Mouse (Mus musculus) embryonic facial prominence, embryonic 12.5 days (tissue): Measurements from ENCODE around the gene S1pr3. TPM values are rescaled to one million over a fixed set of nuclear protein-coding genes. Genes with fewer than 3 reads are reported as not detected.

Experiments used
- ATAC-seq: fragments of 200-750 bp; cut with Nextera tagmentation; 2 replicates; pipeline ENCODE4 v1.8.0; 2017; ENCODE audit not compliant: insufficient number of reproducible peaks, insufficient read depth, low FRiP score, low TSS enrichment
- H3K27ac ChIP-seq: fragments of 300-500 bp; sonication (generic); 2 replicates; pipeline ENCODE4 v1.5.1; 2016; ENCODE audit warnings: mild to moderate bottlenecking
- H3K27me3 ChIP-seq: fragments of 300-500 bp; sonication (generic); 2 replicates; pipeline ENCODE4 v1.6.1; 2016; ENCODE audit warnings: mild to moderate bottlenecking, moderate library complexity
- H3K36me3 ChIP-seq: fragments of 300-500 bp; sonication (generic); 2 replicates; pipeline ENCODE4 v1.6.1; 2016; ENCODE audit warnings: mild to moderate bottlenecking
- H3K4me1 ChIP-seq: fragments of 300-500 bp; sonication (generic); 2 replicates; pipeline ENCODE4 v1.6.1; 2016
- H3K4me2 ChIP-seq: fragments of 300-500 bp; sonication (generic); replicated peaks from 2 replicates; pipeline ENCODE4 v1.6.1; 2016; ENCODE audit warnings: mild to moderate bottlenecking, moderate library complexity
- H3K4me3 ChIP-seq: fragments of 300-500 bp; sonication (generic); 2 replicates; pipeline ENCODE4 v1.5.1; 2016; ENCODE audit warnings: mild to moderate bottlenecking
- H3K9ac ChIP-seq: fragments of 300-500 bp; sonication (generic); 2 replicates; pipeline ENCODE4 v1.6.1; 2016; ENCODE audit warnings: mild to moderate bottlenecking, moderate library complexity
- H3K9me3 ChIP-seq: fragments of 300-500 bp; sonication (generic); 2 replicates; pipeline ENCODE4 v1.6.1; 2016; ENCODE audit warnings: mild to moderate bottlenecking, moderate library complexity
- whole genome bisulfite sequencing: fragments of 180-500 bp; shearing (Covaris S2); methylation state at CpG from one replicate; pipeline ENCODE4 v1.1.7; 2016; 5-methylcytosine and 5-hydroxymethylcytosine counted together
- polyA plus RNA-seq: library from polyadenylated mRNA; unstranded; fragments of >200 nt; fragmentation: Nextera tagmentation; extraction: Ambion mirVana; gene quantifications from 2 replicates; pipeline ENCODE4 v1.2.1, GENCODE M21; 2016

Gene S1pr3
- polyA plus RNA-seq, 1 experiment from 2014 or later, result 144 TPM

DNA sequence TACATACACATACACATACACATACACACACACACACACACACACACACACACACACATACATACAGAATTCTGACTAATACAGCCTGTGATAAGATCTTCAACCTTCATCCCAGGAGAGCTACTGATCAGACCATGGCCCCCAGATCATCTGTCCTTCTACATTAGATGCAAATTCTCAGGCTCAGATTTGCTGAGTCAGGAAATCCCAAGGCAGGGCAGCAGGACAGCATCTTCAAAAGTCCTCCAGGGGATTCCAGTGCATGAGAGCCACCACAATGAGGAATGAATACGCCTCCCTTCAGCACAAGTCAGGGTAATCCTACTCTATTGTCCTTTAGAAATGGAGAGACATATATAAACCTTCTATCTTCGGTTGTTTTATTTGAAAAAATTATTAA is 23.5 kb upstream of the S1pr3 start:
- no peak overlapping the region for H3K4me2 ChIP-seq
- no peak for ATAC-seq
- WGBS, result 71% methylated on average over 2 of the region's 2 CpGs
- H3K9ac ChIP-seq, result no peak overlapping the region
- peaks cover 22% of the 10 kb centered on the region for H3K4me1 ChIP-seq
- H3K27ac ChIP-seq, result no peak overlapping the region
- no peak overlapping the region for H3K4me3 ChIP-seq
- no peaks in the 10 kb centered on the region for H3K9me3 ChIP-seq
- H3K36me3 ChIP-seq, result no peaks in the 10 kb centered on the region
- no peaks in the 10 kb centered on the region for H3K27me3 ChIP-seq

DNA sequence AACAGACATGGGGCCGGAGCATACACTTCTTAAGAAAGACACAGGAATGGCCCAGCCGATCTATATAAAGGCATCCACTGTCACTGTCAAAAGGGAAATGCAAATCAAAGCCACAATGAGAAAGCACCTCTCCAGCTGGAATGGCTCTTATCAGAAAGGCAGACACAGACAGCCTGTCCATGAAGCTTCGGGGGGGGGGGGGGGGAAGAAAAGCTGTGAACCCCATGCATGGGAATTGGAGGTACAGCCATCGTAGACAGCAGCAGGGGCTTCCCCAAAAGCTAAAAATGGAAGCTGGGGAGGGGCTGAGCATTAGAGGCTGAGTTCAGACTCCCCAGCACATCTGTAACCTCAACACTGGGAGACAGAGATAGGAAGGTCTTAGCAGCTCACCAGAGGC is 20.5 kb upstream of the S1pr3 start:
- peaks cover 37% of the 10 kb centered on the region for H3K4me1 ChIP-seq
- no peak for ATAC-seq
- H3K4me2 ChIP-seq, result no peak overlapping the region
- H3K27me3 ChIP-seq, result no peaks in the 10 kb centered on the region
- WGBS, result 59% methylated on average over 4 of the region's 4 CpGs
- H3K4me3 ChIP-seq, result no peak overlapping the region
- H3K27ac ChIP-seq, result no peak overlapping the region
- no peak overlapping the region for H3K9ac ChIP-seq
- H3K36me3 ChIP-seq, result no peaks in the 10 kb centered on the region
- no peaks in the 10 kb centered on the region for H3K9me3 ChIP-seq

DNA sequence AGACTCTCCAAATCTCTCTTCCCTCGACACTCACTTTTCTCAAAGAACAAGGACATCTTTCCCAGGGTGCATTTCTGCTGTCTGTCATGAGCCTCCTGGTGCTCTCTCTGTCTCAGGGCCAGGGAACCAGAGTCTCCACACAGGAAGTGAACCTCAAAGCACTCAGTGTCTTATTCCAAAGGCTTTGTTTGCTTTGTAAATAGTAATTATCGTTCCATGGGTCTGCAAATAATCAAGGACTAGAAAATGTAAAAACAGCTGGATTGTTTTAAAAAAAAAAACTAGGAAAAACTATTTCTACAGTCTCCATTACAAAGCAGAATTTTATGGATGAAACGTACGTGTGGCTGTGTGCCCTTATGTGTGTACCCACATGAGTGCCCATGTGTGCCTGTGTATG is 18.0 kb upstream of the S1pr3 start:
- H3K27ac ChIP-seq, result peak overlapping the region; percentile 63

DNA sequence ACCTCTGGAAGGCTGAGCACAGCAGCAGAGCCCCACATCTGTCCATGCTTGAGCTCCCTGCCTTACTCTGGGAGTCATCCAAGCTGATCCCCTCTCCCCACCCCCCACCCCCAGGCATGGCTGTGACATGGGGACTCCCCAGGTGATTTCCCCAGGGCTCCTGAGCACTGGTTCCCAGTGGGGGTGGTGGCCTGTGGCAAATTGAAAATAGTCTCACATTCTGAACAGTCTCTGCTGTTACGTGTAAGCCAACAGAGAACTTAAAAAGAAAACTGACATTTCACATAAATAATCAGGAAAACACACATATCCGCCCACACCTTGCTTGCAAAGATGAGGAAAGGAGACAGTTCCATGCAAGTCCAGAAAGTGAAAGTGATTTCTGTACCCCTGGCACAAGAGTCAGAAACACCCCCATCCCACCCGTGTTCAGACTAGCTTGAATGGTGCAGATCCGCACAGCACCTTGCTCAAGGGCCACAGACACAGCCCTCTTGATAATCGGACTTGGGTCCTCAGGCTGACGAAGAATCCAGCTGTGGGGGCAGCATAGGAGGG is 17.0 kb upstream of the S1pr3 start:
- Histone ChIP-seq H3K4me1 (peaks cover 37% of the 10 kb centered on the region), H3K4me3 (no peak overlapping the region), H3K9me3 (peaks cover 9% of the 10 kb centered on the region; the same call in 1 of the 2 replicates), H3K27ac (no peak overlapping the region; the same call in 1 of the 2 replicates), H3K27me3 (no peaks in the 10 kb centered on the region), H3K9ac (no peak overlapping the region), H3K36me3 (no peaks in the 10 kb centered on the region), H3K4me2 (no peak overlapping the region)
- ATAC-seq, result no peak
- WGBS, result 87% methylated on average over 6 of the region's 6 CpGs

More for the DNA sequence above, 18.0 kb upstream of the S1pr3 start:
- Histone ChIP-seq H3K4me2 (no peak overlapping the region), H3K9me3 (peaks cover 7% of the 10 kb centered on the region; the same call in 1 of the 2 replicates), H3K4me1 (peaks cover 37% of the 10 kb centered on the region), H3K27me3 (no peaks in the 10 kb centered on the region), H3K9ac (no peak overlapping the region), H3K4me3 (no peak overlapping the region), H3K36me3 (no peaks in the 10 kb centered on the region)
- ATAC-seq, result no peak
- 26% methylated on average over 4 of the region's 4 CpGs for WGBS

DNA sequence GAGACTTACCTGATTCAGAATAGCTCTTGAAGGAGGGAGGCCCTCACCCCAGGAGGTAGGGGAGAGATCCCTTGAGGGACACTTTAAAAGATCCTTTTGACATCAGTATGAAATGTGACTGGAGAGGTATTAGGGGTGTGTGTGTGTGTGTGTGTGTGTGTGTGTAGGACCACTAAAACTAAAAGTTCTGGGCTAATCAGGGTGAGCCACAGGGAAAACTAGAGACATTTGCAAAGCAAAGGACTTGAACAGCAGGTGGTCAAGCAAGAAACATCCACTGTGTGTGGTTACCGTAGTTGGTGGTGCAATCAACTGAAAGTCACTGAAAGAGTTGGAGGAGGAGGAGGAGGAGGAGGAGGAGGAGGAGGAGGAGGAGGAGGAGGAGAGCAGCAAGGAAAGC is 16.2 kb upstream of the S1pr3 start:
- Histone ChIP-seq H3K9me3 (peaks cover 9% of the 10 kb centered on the region; the same call in 1 of the 2 replicates), H3K4me3 (no peak overlapping the region), H3K27ac (no peak overlapping the region), H3K36me3 (no peaks in the 10 kb centered on the region), H3K4me2 (no peak overlapping the region), H3K9ac (no peak overlapping the region), H3K4me1 (peaks cover 37% of the 10 kb centered on the region), H3K27me3 (no peaks in the 10 kb centered on the region)
- WGBS, result no CpG with 5 or more reads among the region's 1 CpGs
- ATAC-seq, result no peak

DNA sequence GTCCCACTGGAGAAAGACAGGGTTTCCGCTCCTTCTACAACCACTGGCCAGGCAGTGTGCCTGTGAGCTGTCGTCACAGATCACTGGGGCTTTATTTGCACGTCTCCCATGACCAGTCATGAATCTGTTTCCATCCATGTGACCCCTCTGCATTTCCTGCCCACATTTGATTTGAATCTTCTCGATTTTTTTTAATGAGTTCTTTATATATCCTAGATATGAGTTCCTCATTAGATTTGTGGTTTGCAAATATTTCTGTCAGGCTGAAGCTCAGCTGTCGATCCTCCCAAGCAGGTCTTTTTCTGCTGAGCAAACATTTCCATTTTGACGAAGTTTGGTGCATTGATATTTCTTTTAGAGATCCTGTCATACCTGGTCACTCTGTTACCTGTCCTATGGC is 10.6 kb upstream of the S1pr3 start:
- no peak overlapping the region for H3K4me3 ChIP-seq
- whole genome bisulfite sequencing, result 76% methylated on average over 6 of the region's 6 CpGs
- H3K9me3 ChIP-seq, result peaks cover 9% of the 10 kb centered on the region; the same call in 1 of the 2 replicates
- no peaks in the 10 kb centered on the region for H3K27me3 ChIP-seq
- peaks cover 10% of the 10 kb centered on the region; the same call in 1 of the 2 replicates for H3K4me1 ChIP-seq
- no peak overlapping the region for H3K27ac ChIP-seq
- no peak for ATAC-seq
- no peak overlapping the region for H3K4me2 ChIP-seq
- no peaks in the 10 kb centered on the region for H3K36me3 ChIP-seq
- no peak overlapping the region for H3K9ac ChIP-seq

DNA sequence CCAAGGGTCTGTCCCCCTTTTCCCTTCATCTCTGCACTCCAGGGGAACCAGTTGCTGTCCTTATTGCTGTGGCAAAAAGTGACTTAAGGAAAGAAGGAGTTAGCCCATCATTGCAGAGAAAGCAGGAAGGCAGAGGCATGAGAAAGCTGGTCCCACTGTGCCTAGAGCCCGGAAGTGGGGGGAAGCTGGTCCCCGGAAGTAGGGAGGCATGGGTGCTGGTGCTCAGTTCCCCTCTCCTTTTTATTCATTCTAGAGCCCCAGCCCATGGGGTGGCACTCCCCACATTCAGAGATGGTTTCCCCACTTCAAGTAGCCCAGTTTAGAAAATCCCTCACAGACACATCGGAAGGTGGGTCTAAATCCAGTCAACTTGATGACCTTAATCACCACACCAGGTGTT is 8.9 kb upstream of the S1pr3 start:
- no peak overlapping the region for H3K27ac ChIP-seq

DNA sequence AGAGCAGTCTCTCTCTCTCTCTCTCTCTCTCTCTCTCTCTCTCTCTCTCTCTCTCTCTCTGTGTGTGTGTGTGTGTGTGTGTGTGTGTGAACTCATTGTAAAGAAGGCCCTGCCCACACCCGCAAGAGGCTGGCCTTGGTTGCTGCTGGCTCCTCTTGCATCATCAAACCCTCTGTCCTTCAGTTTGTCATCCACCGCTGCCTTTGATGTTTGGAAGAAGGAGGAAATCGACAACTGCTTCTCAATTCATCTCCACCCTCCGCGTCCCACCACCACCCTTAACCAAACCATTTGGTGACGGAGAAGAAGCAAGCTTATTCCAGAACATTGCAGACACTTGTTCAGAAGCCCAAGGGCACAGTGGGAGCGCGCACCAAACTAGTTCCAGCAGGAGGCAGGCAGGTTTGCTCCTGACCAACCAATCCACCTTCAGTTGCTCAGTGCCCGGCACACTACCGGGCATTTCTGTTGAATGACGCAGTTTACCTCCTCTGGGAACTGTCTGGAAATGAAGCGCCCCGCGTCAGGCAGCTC is 8.2 kb upstream of the S1pr3 start:
- H3K36me3 ChIP-seq, result no peaks in the 10 kb centered on the region
- peaks cover 10% of the 10 kb centered on the region; the same call in 1 of the 2 replicates for H3K4me1 ChIP-seq
- H3K9ac ChIP-seq, result peak overlapping the region; percentile 45; the same call in 1 of the 2 replicates
- WGBS, result 26% methylated on average over 14 of the region's 14 CpGs
- 0 out of 2 replicates have a peak, but pooled peaks have one; percentile 2 for ATAC-seq
- no peaks in the 10 kb centered on the region for H3K27me3 ChIP-seq
- 0 out of 2 replicates have a peak, but pooled peaks cover 4% of the 10 kb centered on the region for H3K9me3 ChIP-seq
- 0 out of 2 replicates have a peak overlapping the region, but pooled peaks have one; percentile 30 for H3K27ac ChIP-seq
- H3K4me2 ChIP-seq, result peak overlapping the region; percentile 69
- peak overlapping the region; percentile 29 for H3K4me3 ChIP-seq

More for the DNA sequence above, 8.9 kb upstream of the S1pr3 start:
- Histone ChIP-seq H3K4me2 (no peak overlapping the region), H3K36me3 (no peaks in the 10 kb centered on the region), H3K4me1 (peaks cover 10% of the 10 kb centered on the region; the same call in 1 of the 2 replicates), H3K9ac (no peak overlapping the region), H3K4me3 (no peak overlapping the region), H3K27me3 (no peaks in the 10 kb centered on the region), H3K9me3 (peaks cover 9% of the 10 kb centered on the region; the same call in 1 of the 2 replicates)
- WGBS, result 87% methylated on average over 3 of the region's 3 CpGs
- no peak for ATAC-seq

DNA sequence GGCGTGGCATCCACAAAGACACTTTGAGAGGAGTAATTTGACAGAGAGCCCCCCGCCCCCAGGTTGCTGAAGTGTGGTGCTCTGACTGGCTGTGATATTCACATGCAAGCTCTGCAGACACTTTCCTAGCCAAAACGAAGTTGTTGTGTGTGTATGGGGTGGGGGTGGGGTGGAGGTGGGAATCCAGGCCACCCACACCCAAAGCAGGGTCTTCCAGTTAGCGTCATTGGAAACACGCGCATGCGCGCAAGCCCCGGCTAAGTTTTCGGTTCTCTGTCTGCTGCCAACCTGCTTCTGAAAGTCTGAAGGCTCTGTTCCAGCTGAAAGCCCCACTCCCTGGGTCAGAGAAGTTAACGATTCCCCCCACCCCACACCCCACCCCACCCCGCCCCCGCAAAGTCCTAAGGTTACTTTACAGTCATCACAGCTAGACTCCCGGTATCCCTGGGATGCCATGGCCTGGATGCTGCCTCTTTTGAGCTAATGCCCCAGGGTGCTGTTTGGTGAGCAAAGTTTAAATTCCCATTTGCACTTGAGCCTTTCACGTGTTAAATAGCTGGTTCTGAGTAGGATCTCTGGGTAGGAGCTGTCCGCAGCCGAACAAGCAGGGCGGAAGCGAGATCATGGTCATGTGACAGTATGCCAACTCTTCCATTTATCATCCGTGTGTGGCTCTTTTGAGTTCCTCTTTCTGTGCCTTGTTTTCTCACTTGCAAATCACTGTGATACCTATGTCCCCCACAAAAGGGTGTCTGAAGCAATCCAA is 7.5 kb upstream of the S1pr3 start:
- 11% methylated on average over 20 of the region's 20 CpGs for WGBS
- 0 out of 2 replicates have a peak overlapping the region, but pooled peaks have one; percentile 30 for H3K27ac ChIP-seq
- peak; percentile 53; the same call in 1 of the 2 replicates for ATAC-seq
- peak overlapping the region; percentile 29 for H3K4me3 ChIP-seq
- peak overlapping the region; percentile 45 for H3K9ac ChIP-seq
- peak overlapping the region; percentile 69 for H3K4me2 ChIP-seq
- H3K4me1 ChIP-seq, result peaks cover 10% of the 10 kb centered on the region; the same call in 1 of the 2 replicates
- no peaks in the 10 kb centered on the region for H3K27me3 ChIP-seq
- H3K36me3 ChIP-seq, result no peaks in the 10 kb centered on the region
- no peaks in the 10 kb centered on the region for H3K9me3 ChIP-seq

DNA sequence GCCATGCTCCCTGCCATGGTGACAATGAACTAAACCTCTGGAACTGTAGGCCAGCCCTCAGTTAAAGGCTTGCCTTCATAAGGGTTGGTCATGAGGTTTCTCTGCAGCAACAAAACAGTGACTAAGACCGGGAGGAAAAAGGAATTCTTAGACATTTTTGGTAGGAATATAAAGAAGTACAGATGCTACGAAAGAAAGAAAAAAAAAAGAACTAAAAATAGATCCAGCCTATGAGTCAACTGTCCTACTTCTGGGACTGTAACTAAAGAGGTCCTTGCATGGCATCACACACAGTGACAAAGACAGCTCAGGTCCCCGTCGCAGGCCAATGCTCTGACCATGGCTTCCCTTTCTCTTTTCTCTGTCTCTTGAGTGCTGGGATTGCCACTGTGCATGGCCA is 3.9 kb upstream of the S1pr3 start:
- no peaks in the 10 kb centered on the region for H3K27me3 ChIP-seq
- H3K4me2 ChIP-seq, result no peak overlapping the region
- 91% methylated on average over 4 of the region's 4 CpGs for WGBS
- no peak overlapping the region for H3K27ac ChIP-seq
- no peaks in the 10 kb centered on the region for H3K36me3 ChIP-seq
- H3K9me3 ChIP-seq, result no peaks in the 10 kb centered on the region
- ATAC-seq, result no peak
- no peak overlapping the region for H3K4me3 ChIP-seq
- peaks cover 24% of the 10 kb centered on the region for H3K4me1 ChIP-seq
- no peak overlapping the region for H3K9ac ChIP-seq

DNA sequence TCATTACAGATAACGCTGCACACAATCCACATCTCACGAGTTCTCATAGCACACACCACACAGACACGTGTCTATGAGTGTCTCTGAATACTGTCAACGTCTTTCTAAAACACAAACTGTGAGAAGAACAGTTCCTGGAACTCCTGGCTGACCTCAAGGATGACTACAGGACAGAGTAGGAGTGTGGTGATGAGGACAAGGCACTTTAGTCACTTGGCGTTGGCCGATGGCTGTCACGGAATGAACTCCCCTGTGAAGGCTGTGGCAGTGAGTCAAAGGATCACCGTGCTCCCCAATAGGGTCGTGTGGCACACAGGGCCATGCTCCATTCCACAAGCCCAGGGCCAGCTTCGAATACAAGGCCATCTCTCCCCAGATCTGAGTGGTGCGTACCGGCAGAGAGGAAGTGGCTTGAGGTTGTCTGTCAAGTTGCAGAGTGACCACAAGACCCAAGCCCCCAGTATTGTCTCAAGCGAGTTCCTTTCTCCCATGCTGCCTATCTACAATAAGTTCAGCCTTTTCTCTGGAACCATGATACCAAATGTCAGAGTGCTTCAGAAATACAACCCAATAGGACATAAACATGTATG is 2.6 kb upstream of the S1pr3 start:
- ATAC-seq, result no peak
- Histone ChIP-seq H3K27me3 (no peaks in the 10 kb centered on the region), H3K9ac (no peak overlapping the region), H3K36me3 (no peaks in the 10 kb centered on the region), H3K4me2 (no peak overlapping the region), H3K4me1 (peaks cover 21% of the 10 kb centered on the region), H3K4me3 (no peak overlapping the region), H3K27ac (no peak overlapping the region), H3K9me3 (no peaks in the 10 kb centered on the region)
- WGBS, result 91% methylated on average over 13 of the region's 13 CpGs
